Mouse (Mus musculus): ENCODE data around the gene Jph3. TPM values are rescaled to one million over a fixed set of nuclear protein-coding genes. Genes with fewer than 3 reads are reported as not detected.

Jph3 gene
- total RNA-seq (2023), result not detected

DNA sequence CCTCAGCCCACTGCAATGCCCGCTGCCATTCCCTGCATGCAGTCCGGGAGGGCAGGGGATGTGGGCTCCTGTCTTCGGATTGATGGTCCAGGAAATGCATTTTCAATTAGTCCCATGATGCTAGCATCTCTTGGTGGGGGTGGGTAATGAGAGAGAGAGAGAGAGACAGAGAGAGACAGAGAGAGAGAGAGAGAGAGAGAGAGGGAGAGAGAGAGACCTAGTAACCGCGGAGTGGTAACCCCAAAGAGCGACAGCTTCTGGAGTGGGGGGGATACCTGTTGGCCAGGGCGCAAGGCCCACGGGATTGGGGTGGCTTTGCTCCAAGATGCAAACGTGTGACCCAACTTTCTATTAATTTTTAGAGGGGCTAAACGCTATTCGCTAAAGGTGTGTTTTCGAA lies at the start of gene Jph3:
TSS of gene Jph3 (plus strand) at position 301 of the 400 bp plus-strand sequence.

DNA sequence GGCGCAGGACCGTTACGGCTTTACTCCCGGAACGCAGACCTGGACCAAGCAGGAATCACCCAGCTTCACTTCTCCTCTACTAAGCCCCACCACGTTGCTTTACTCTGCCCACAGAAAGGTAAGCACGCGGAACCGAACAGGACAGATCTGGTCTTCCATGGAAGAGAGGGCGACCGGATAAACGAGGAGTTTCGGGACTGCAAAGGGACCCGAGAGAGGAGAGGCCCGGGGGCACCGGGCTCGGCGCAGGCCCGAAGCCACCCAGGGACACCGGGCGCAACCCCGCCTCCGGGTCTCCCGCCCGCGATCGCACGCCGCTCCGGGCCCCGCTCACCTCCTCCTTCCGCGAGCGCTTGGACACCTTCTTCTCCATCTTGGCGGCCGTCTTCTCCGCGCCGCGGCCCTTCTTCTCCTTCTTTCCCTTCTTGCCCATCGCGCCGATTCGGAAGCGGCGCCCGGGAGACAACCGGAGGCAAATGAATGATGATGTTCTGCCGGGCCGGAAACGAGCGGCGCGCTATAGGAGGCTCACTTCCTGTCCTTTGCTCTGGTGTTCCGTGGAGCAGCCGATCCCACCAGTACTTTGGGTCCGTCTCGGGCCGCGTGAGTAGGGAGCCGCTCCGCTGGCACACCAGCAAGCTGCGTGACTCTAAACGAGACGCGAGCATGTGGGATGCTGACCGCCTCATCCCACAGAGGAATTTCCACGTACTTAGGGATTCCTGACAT lies 99.8 kb downstream of the Jph3 start, which contains the start of gene Klhdc4:
TSS of gene Klhdc4 (minus strand) at position 522 of the 729 bp plus-strand sequence.

Other genes starting within 250 kb of the Jph3 start
- not detected for gene 1700018B08Rik, start 185.3 kb upstream of the Jph3 start, total RNA-seq (2023)
- gene Fbxo31, start 150.8 kb upstream of the Jph3 start, total RNA-seq (2023), result 10 to 100 TPM; 16.7 to 17.3 TPM
- 100 to 1,000 TPM; 181 to 193 TPM for gene Map1lc3b, start 139.3 kb upstream of the Jph3 start, total RNA-seq (2023)
- 1 to 10 TPM in 1 of 2 experiments, under 1 TPM in 1; 0.97 to 2.2 TPM for gene Zcchc14, start 76.7 kb upstream of the Jph3 start, total RNA-seq (2023)
- gene Klhdc4, start 99.9 kb downstream of the Jph3 start, total RNA-seq (2023), result 10 to 100 TPM; 33.1 to 40.7 TPM
- 10 to 100 TPM; 14.7 to 15.7 TPM for gene Slc7a5, start 178.1 kb downstream of the Jph3 start, total RNA-seq (2023)
- gene Car5a, start 215.3 kb downstream of the Jph3 start, total RNA-seq (2023), result 1 to 10 TPM; 1.0 to 1.3 TPM
- 10 to 100 TPM; 58.0 to 58.3 TPM for gene Banp, start 220.1 kb downstream of the Jph3 start, total RNA-seq (2023)

Data from monocyte, adult 59 days (primary cell).